In genomic region chr16:84477528-84477927, GRCm38 (mm10) we compare ENCODE assay signal across 29 mouse cellular contexts. TPM values are rescaled to one million over a fixed set of nuclear protein-coding genes. Genes with fewer than 3 reads are reported as not detected.
DNase-seq lines count a peak whose midpoint lies in the region; ATAC-seq and TF ChIP-seq lines count a peak whose summit lies in the region.
"Had no signal": no experiment of that assay in that cellular context is flagged by ENCODE, and none has a peak within 500 bp of the region (broad histone marks: within the 10 kb centered on the region; RNA-seq: fewer than 3 reads in every experiment).

No protein-coding gene starts in this region.

- no peaks in the 10 kb centered on the region for H3K79me2 ChIP-seq in CH12.LX (replicated peaks; ENCODE audit: control insufficient read depth, extremely low read depth, insufficient read depth, poor library complexity, severe bottlenecking)

- ATAC-seq in granulocyte monocyte progenitor cell, adult 5-6 weeks (replicated peaks; ENCODE audit: poor library complexity, severe bottlenecking), result peak; percentile 35
- no peak for ATAC-seq in liver, embryonic 11.5 days (replicated peaks; ENCODE audit: low FRiP score)
- ATAC-seq: activated CD4-positive, CD25-positive, alpha-beta regulatory T cell, adult 4 months; CD4-positive, CD25-positive, alpha-beta regulatory T cell, adult 4 months; Patski had no signal

- peak overlapping the region; percentile 99 for H3K4me2 ChIP-seq in CH12.LX (ENCODE audit: insufficient read depth, low read depth, poor library complexity, severe bottlenecking)
- H3K4me2 ChIP-seq in liver, embryonic 11.5 days, result no peak overlapping the region

- WGBS in lung, adult 2 months, result 63% methylated on average over 1 of the region's 1 CpGs
- WGBS in liver, embryonic 11.5 days, result 79% methylated on average over 1 of the region's 1 CpGs

- peak overlapping the region; percentile 9 for H3K9ac ChIP-seq in CH12.LX (ENCODE audit: insufficient read depth, low read depth)
- H3K9ac ChIP-seq in liver, embryonic 11.5 days (ENCODE audit: low read depth, low read length), result no peak overlapping the region

- no peaks in the 10 kb centered on the region for H3K36me3 ChIP-seq in CH12.LX (replicated peaks in 1 of 2; ENCODE audit: control insufficient read depth in 1 of 2, insufficient read depth in 1 of 2, low read length in 1 of 2)
- no peaks in the 10 kb centered on the region for H3K36me3 ChIP-seq in liver, embryonic 11.5 days (ENCODE audit: control insufficient read depth, insufficient read depth, low read length)
- H3K36me3 ChIP-seq: G1E had no signal

- H3K9me3 ChIP-seq in CH12.LX (replicated peaks; ENCODE audit: low read length), result no peaks in the 10 kb centered on the region
- H3K9me3 ChIP-seq in liver, embryonic 11.5 days (ENCODE audit: control insufficient read depth, low read length), result no peaks in the 10 kb centered on the region

- in situ Hi-C loops in CH12.LX (cut with MboI; ENCODE audit: low pct_ligation_motif_present, low pct_unique_long_range_greater_than_20kb, low sequenced_read_pairs), result no loop called here

- TF ChIP-seq CTCF in CH12.LX (conservative IDR thresholded peaks at IDR 0.05 in 1 of 2, IDR thresholded peaks at IDR 0.05 in 1 of 2; ENCODE audit: low read depth in 2 of 2, low read length in 2 of 2), result no peak
- TF ChIP-seq CTCF in lung, adult 2 months (IDR thresholded peaks at IDR 0.05; ENCODE audit: insufficient read depth, low read length), result no peak

- DNase-seq in 416B (ENCODE audit: low read depth) (peak; percentile 26), CH12.LX (ENCODE audit: extremely low read depth) (peak; percentile 84)
- DNase-seq in CD4-positive helper T cell, adult 2 months (ENCODE audit: low read depth, low spot score), result peak; percentile 5
- DNase-seq in lung, adult 2 months, result no peak
- DNase-seq in liver, embryonic 11.5 days (ENCODE audit: low spot score), result no peak
- no peak for DNase-seq in urinary bladder, postnatal 14 days (ENCODE audit: low spot score)
- DNase-seq in urinary bladder, postnatal 36 days (ENCODE audit: low spot score in 2 of 2), result no peak
- DNase-seq: adrenal gland, adult 2 months; adrenal gland, adult 8-10 months; adrenal gland, postnatal 10 days; adrenal gland, postnatal 14 days; adrenal gland, postnatal 25 days; adrenal gland, postnatal 36 days; B cell, adult 2 months; cerebellum, adult 11 months; cerebellum, adult 11-12 months; cerebellum, adult 18-20 months; cerebellum, adult 2 months; cerebellum, adult 8-10 months had no signal

- H3K4me1 ChIP-seq in CH12.LX (ENCODE audit: control insufficient read depth in 1 of 2, insufficient read depth in 2 of 2), result peaks cover 13 to 40% of the 10 kb centered on the region in 2 experiments
- no peaks in the 10 kb centered on the region for H3K4me1 ChIP-seq in lung, adult 2 months (ENCODE audit: control insufficient read depth, insufficient read depth, low read length)
- no peaks in the 10 kb centered on the region for H3K4me1 ChIP-seq in liver, embryonic 11.5 days (replicated peaks; ENCODE audit: control insufficient read depth, insufficient read depth, low read length)

- no peak overlapping the region for H3K4me3 ChIP-seq in CH12.LX (replicated peaks in 1 of 3; ENCODE audit: low read depth in 2 of 3, low read length in 2 of 3, poor library complexity in 1 of 3)
- H3K4me3 ChIP-seq in lung, adult 2 months (replicated peaks; ENCODE audit: extremely low read depth, low read depth, low read length), result no peak overlapping the region
- H3K4me3 ChIP-seq in liver, embryonic 11.5 days (ENCODE audit: low read depth, low read length), result no peak overlapping the region

- H3K27me3 ChIP-seq in CH12.LX (replicated peaks), result no peaks in the 10 kb centered on the region
- no peaks in the 10 kb centered on the region for H3K27me3 ChIP-seq in liver, embryonic 11.5 days (replicated peaks; ENCODE audit: control insufficient read depth, insufficient read depth, low read length)

- peak overlapping the region; percentile 39; the same call in 1 of the 2 replicates for H3K27ac ChIP-seq in CH12.LX (ENCODE audit: insufficient read depth, low read depth)
- H3K27ac ChIP-seq in liver, embryonic 11.5 days (ENCODE audit: low read depth, low read length), result no peak overlapping the region

- TF ChIP-seq POLR2A in CH12.LX (IDR thresholded peaks at IDR 0.05; ENCODE audit: low read depth, low read length), result no peak
- no peak for TF ChIP-seq POLR2A in lung, adult 2 months (IDR thresholded peaks at IDR 0.05; ENCODE audit: borderline replicate concordance, extremely low read depth, low read depth, low read length)

- TF ChIP-seq EP300 in CH12.LX (IDR thresholded peaks at IDR 0.05; ENCODE audit: low read length), result peak; percentile 99

- no peak; the same call in 1 of the 2 replicates for TF ChIP-seq RAD21 in CH12.LX (IDR thresholded peaks at IDR 0.05; ENCODE audit: low read depth, low read length)

- dilution Hi-C loops in CH12.LX (cut with MboI; ENCODE audit: extremely low pct_ligation_motif_present, extremely low pct_unique_long_range_greater_than_20kb, low sequenced_read_pairs), result no loop called here

TF ChIP-seq in CH12.LX, 34 proteins besides CTCF, POLR2A, EP300 and RAD21:
- TF ChIP-seq CHD1 (IDR thresholded peaks at IDR 0.05; ENCODE audit: low read depth, low read length) (no peak), E2F4 (IDR thresholded peaks at IDR 0.05; ENCODE audit: insufficient replicate concordance, low read depth, low read length) (no peak), KAT2A (IDR thresholded peaks at IDR 0.05; ENCODE audit: insufficient replicate concordance, low read length) (0 out of 2 replicates have a peak, but pooled peaks have one; percentile 27), MAZ (IDR thresholded peaks at IDR 0.05; ENCODE audit: low read depth, low read length) (peak; percentile 77; the same call in 1 of the 2 replicates), ZC3H11A (IDR thresholded peaks at IDR 0.05; ENCODE audit: low read depth, low read length) (no peak), GABPA (IDR thresholded peaks at IDR 0.05; ENCODE audit: insufficient replicate concordance, low read depth, low read length) (no peak), ZNF384 (IDR thresholded peaks at IDR 0.05; ENCODE audit: low read depth, low read length) (peak; percentile 93), NRF1 (IDR thresholded peaks at IDR 0.05; ENCODE audit: low read depth, low read length) (no peak), ELF1 (IDR thresholded peaks at IDR 0.05; ENCODE audit: low read depth, low read length) (peak; percentile 49; the same call in 1 of the 2 replicates), JUND (conservative IDR thresholded peaks at IDR 0.05; ENCODE audit: low read depth, low read length) (peak; percentile 87; the same call in 1 of the 2 replicates), PAX5 (IDR thresholded peaks at IDR 0.05; ENCODE audit: low read length) (no peak), ZMIZ1 (IDR thresholded peaks at IDR 0.05; ENCODE audit: low read depth, low read length) (no peak), MEF2A (IDR thresholded peaks at IDR 0.05; ENCODE audit: borderline replicate concordance, low read depth, low read length) (peak; percentile 99), HCFC1 (IDR thresholded peaks at IDR 0.05; ENCODE audit: low read depth, low read length) (no peak; the same call in 1 of the 2 replicates), TCF12 (IDR thresholded peaks at IDR 0.05; ENCODE audit: low read depth, low read length) (peak; percentile 94), BHLHE40 (IDR thresholded peaks at IDR 0.05; ENCODE audit: low read depth, low read length) (peak; percentile 86), MAX (IDR thresholded peaks at IDR 0.05; ENCODE audit: low read length) (no peak), MYC (IDR thresholded peaks at IDR 0.05; ENCODE audit: low read depth, low read length) (no peak; the same call in 1 of the 2 replicates), SIN3A (IDR thresholded peaks at IDR 0.05; ENCODE audit: low read length) (no peak; the same call in 1 of the 2 replicates), ETS1 (conservative IDR thresholded peaks at IDR 0.05; ENCODE audit: low read depth, low read length) (peak; percentile 98), MAFK (IDR thresholded peaks at IDR 0.05; ENCODE audit: insufficient replicate concordance, low read length) (peak; percentile 87), NELFE (IDR thresholded peaks at IDR 0.05; ENCODE audit: low read depth, low read length) (no peak), JUN (IDR thresholded peaks at IDR 0.05; ENCODE audit: insufficient read depth, low read depth, low read length) (peak; percentile 76; the same call in 1 of the 2 replicates), SMC3 (IDR thresholded peaks at IDR 0.05; ENCODE audit: low read depth, low read length) (no peak), UBTF (IDR thresholded peaks at IDR 0.05; ENCODE audit: low read depth, low read length) (no peak), MXI1 (IDR thresholded peaks at IDR 0.05; ENCODE audit: low read depth, low read length) (no peak), USF1 (IDR thresholded peaks at IDR 0.05; ENCODE audit: low read depth, low read length) (no peak), TBP (conservative IDR thresholded peaks at IDR 0.05; ENCODE audit: low read depth, low read length) (no peak), POLR2AphosphoS2 (IDR thresholded peaks at IDR 0.05; ENCODE audit: low read depth, low read length) (no peak), USF2 (conservative IDR thresholded peaks at IDR 0.05; ENCODE audit: low read depth, low read length) (no peak), IRF4 (IDR thresholded peaks at IDR 0.05; ENCODE audit: low read depth, low read length) (peak; percentile 92), CHD2 (IDR thresholded peaks at IDR 0.05; ENCODE audit: low read length) (peak; percentile 86), RCOR1 (conservative IDR thresholded peaks at IDR 0.05; ENCODE audit: low read depth, low read length) (peak; percentile 90), ZKSCAN1 (IDR thresholded peaks at IDR 0.05; ENCODE audit: borderline replicate concordance, low read depth, low read length) (no peak)

RNA-seq across cellular contexts. Expression of gene A730009L09Rik, which starts 37.4 kb away (rescaled TPM):
- total RNA-seq in CH12.LX (2012; rRNA removed) (not detected in 2 replicates), CH12.LX (2014; rRNA removed) (not detected in 2 replicates)
- not detected in 2 replicates for polyA plus RNA-seq in CH12.LX (2012; ENCODE audit: insufficient read length, low read depth)
- total RNA-seq in granulocyte monocyte progenitor cell, adult 5-6 weeks (2014; fragmentation: Nextera tagmentation), result not detected in 2 replicates
- total RNA-seq in granulocyte monocyte progenitor cell, adult 5-6 weeks (2017), result not detected in 2 replicates
- polyA plus RNA-seq in lung, adult 2 months (2012; rRNA removed), result not detected in 2 replicates
- not detected in 2 replicates for polyA plus RNA-seq in liver, embryonic 11.5 days (2014; fragmentation: Nextera tagmentation; extraction: Ambion mirVana)
- total RNA-seq: adrenal gland, adult 18-20 months; adrenal gland, adult 2 months; adrenal gland, adult 8-10 months; adrenal gland, postnatal 10 days; adrenal gland, postnatal 14 days; adrenal gland, postnatal 25 days; adrenal gland, postnatal 36 days; adrenal gland, postnatal 4 days; ES-E14; MEL had no signal
- polyA plus RNA-seq: activated CD4-positive, CD25-positive, alpha-beta regulatory T cell, adult 4 months; adrenal gland, adult 2 months; C2C12; CD4-positive, CD25-positive, alpha-beta regulatory T cell, adult 4 months; G1E; Patski had no signal

Comparison
In these comparisons a context has a peak if more than half of its experiments do, and no peak if none do; other contexts are left out.
1. DNase-seq: peak in 416B (single experiment), CD4-positive helper T cell, adult 2 months (single experiment) and CH12.LX (single experiment); none in lung, adult 2 months (single experiment), liver, embryonic 11.5 days (single experiment), urinary bladder, postnatal 14 days (single experiment) and urinary bladder, postnatal 36 days (0 of 2).